Mouse (Mus musculus) heart, embryonic 13.5 days (tissue): ENCODE measurements around the gene Gm47289. TPM values are rescaled to one million over a fixed set of nuclear protein-coding genes. Genes with fewer than 3 reads are reported as not detected.

Experiments used
- ATAC-seq: fragments of 200-750 bp; cut with Nextera tagmentation; 2 replicates; pipeline ENCODE4 v1.8.0; 2017; ENCODE audit warnings: moderate TSS enrichment; ENCODE audit not compliant: insufficient number of reproducible peaks, low FRiP score, low TSS enrichment; ENCODE audit errors: extremely low read depth
- H3K27ac ChIP-seq: fragments of 300-500 bp; sonication (generic); replicated peaks from 2 replicates; pipeline ENCODE4 v1.5.1; 2015; ENCODE audit warnings: moderate library complexity, mild to moderate bottlenecking, inconsistent platforms
- H3K27me3 ChIP-seq: fragments of 300-500 bp; sonication (generic); replicated peaks from 2 replicates; pipeline ENCODE4 v1.6.1; 2015; ENCODE audit warnings: mild to moderate bottlenecking, inconsistent platforms
- H3K36me3 ChIP-seq: fragments of 300-500 bp; sonication (generic); 2 replicates; pipeline ENCODE4 v1.6.1; 2015; ENCODE audit warnings: mild to moderate bottlenecking, inconsistent platforms
- H3K4me1 ChIP-seq: fragments of 300-500 bp; sonication (generic); 2 replicates; pipeline ENCODE4 v1.6.1; 2015; ENCODE audit warnings: inconsistent platforms
- H3K4me2 ChIP-seq: fragments of 300-500 bp; sonication (generic); 2 replicates; pipeline ENCODE4 v1.6.1; 2015; ENCODE audit warnings: inconsistent platforms, mild to moderate bottlenecking, moderate library complexity
- H3K4me3 ChIP-seq: fragments of 300-500 bp; sonication (generic); 2 replicates; pipeline ENCODE4 v1.5.1; 2015; ENCODE audit warnings: moderate library complexity, mild to moderate bottlenecking, inconsistent platforms
- H3K9ac ChIP-seq: fragments of 300-500 bp; sonication (generic); 2 replicates; pipeline ENCODE4 v1.6.1; 2015; ENCODE audit warnings: inconsistent platforms, mild to moderate bottlenecking, moderate library complexity
- H3K9me3 ChIP-seq: fragments of 300-500 bp; sonication (generic); 2 replicates; pipeline ENCODE4 v1.6.1; 2016; ENCODE audit warnings: inconsistent platforms
- WGBS: fragments of 180-500 bp; shearing (Covaris S2); methylation state at CpG from one replicate; pipeline ENCODE4 v1.1.7; 2015; ENCODE audit warnings: mixed read lengths; 5-methylcytosine and 5-hydroxymethylcytosine counted together
- polyA plus RNA-seq: library from polyadenylated mRNA; unstranded; fragments of >200 nt; fragmentation: Nextera tagmentation; extraction: Ambion mirVana; gene quantifications from 2 replicates; pipeline ENCODE4 v1.2.1, GENCODE M21; 2015

The Gm47289 gene
- polyA plus RNA-seq, 1 experiment from 2014 or later, result 0.05 TPM

GRCm38 (mm10) chr9:119160689-119161088 is 1.7 kb downstream of the Gm47289 start:
- no peaks in the 10 kb centered on the region for H3K36me3 ChIP-seq
- H3K27ac ChIP-seq, result no peak overlapping the region
- H3K9me3 ChIP-seq, result no peaks in the 10 kb centered on the region
- no peak overlapping the region for H3K4me2 ChIP-seq
- no peaks in the 10 kb centered on the region for H3K4me1 ChIP-seq
- ATAC-seq, result no peak
- no peak overlapping the region for H3K4me3 ChIP-seq
- H3K9ac ChIP-seq, result no peak overlapping the region
- WGBS, result 83% methylated on average over 3 of the region's 3 CpGs
- H3K27me3 ChIP-seq, result peaks cover 27% of the 10 kb centered on the region

GRCm38 (mm10) chr9:119164743-119165142 is 5.8 kb downstream of the Gm47289 start:
- H3K9me3 ChIP-seq, result no peaks in the 10 kb centered on the region
- H3K4me3 ChIP-seq, result no peak overlapping the region
- no peaks in the 10 kb centered on the region for H3K36me3 ChIP-seq
- ATAC-seq, result no peak
- no peaks in the 10 kb centered on the region for H3K4me1 ChIP-seq
- peaks cover 4% of the 10 kb centered on the region; the same call in 1 of the 2 replicates for H3K27me3 ChIP-seq
- no peak overlapping the region for H3K9ac ChIP-seq
- no peak overlapping the region for H3K4me2 ChIP-seq
- WGBS, result 70% methylated on average over 7 of the region's 7 CpGs
- no peak overlapping the region for H3K27ac ChIP-seq

- Histone ChIP-seq H3K4me3 (no peak overlapping the region), H3K27ac (no peak overlapping the region), H3K9me3 (no peaks in the 10 kb centered on the region), H3K36me3 (no peaks in the 10 kb centered on the region), H3K27me3 (no peaks in the 10 kb centered on the region), H3K9ac (no peak overlapping the region), H3K4me1 (no peaks in the 10 kb centered on the region), H3K4me2 (no peak overlapping the region)
- no peak for ATAC-seq
- 79% methylated on average over 6 of the region's 6 CpGs for WGBS
These were observed 6.6 kb downstream of the Gm47289 start for GRCm38 (mm10) chr9:119165548-119165947.

GRCm38 (mm10) chr9:119167608-119168007 is 8.6 kb downstream of the Gm47289 start:
- Histone ChIP-seq H3K4me2 (no peak overlapping the region), H3K27me3 (peaks cover 3% of the 10 kb centered on the region; the same call in 1 of the 2 replicates), H3K9ac (no peak overlapping the region), H3K4me1 (no peaks in the 10 kb centered on the region), H3K9me3 (no peaks in the 10 kb centered on the region), H3K36me3 (no peaks in the 10 kb centered on the region), H3K4me3 (no peak overlapping the region), H3K27ac (no peak overlapping the region)
- 82% methylated on average over 2 of the region's 2 CpGs for WGBS
- ATAC-seq, result no peak

- H3K27ac ChIP-seq, result no peak overlapping the region
- peaks cover 17% of the 10 kb centered on the region for H3K4me1 ChIP-seq
- peaks cover 7% of the 10 kb centered on the region; the same call in 1 of the 2 replicates for H3K27me3 ChIP-seq
- 77% methylated on average over 11 of the region's 11 CpGs for WGBS
- no peak overlapping the region for H3K4me3 ChIP-seq
- H3K4me2 ChIP-seq, result no peak overlapping the region
- H3K9ac ChIP-seq, result no peak overlapping the region
- H3K9me3 ChIP-seq, result no peaks in the 10 kb centered on the region
- no peaks in the 10 kb centered on the region for H3K36me3 ChIP-seq
- ATAC-seq, result no peak
These were observed 20.3 kb downstream of the Gm47289 start for GRCm38 (mm10) chr9:119179292-119179691.

GRCm38 (mm10) chr9:119181241-119181728 is 22.3 kb downstream of the Gm47289 start:
- H3K4me2 ChIP-seq, result no peak overlapping the region
- H3K36me3 ChIP-seq, result no peaks in the 10 kb centered on the region
- no peak for ATAC-seq
- 29% methylated on average over 3 of the region's 3 CpGs for WGBS
- no peak overlapping the region for H3K9ac ChIP-seq
- H3K9me3 ChIP-seq, result no peaks in the 10 kb centered on the region
- H3K4me1 ChIP-seq, result peaks cover 17% of the 10 kb centered on the region
- no peak overlapping the region for H3K27ac ChIP-seq
- no peak overlapping the region for H3K4me3 ChIP-seq
- H3K27me3 ChIP-seq, result peaks cover 7% of the 10 kb centered on the region; the same call in 1 of the 2 replicates

- H3K4me3 ChIP-seq, result no peak overlapping the region
- ATAC-seq, result no peak
These were observed 33.4 kb downstream of the Gm47289 start for GRCm38 (mm10) chr9:119192202-119192990.

GRCm38 (mm10) chr9:119199151-119199861 is 40.3 kb downstream of the Gm47289 start:
- no peak for ATAC-seq
- 81% methylated on average over 10 of the region's 10 CpGs for WGBS
- H3K36me3 ChIP-seq, result no peaks in the 10 kb centered on the region
- no peak overlapping the region for H3K27ac ChIP-seq
- peaks cover 7% of the 10 kb centered on the region; the same call in 1 of the 2 replicates for H3K9me3 ChIP-seq
- no peaks in the 10 kb centered on the region for H3K27me3 ChIP-seq
- no peaks in the 10 kb centered on the region for H3K4me1 ChIP-seq
- H3K4me3 ChIP-seq, result no peak overlapping the region
- no peak overlapping the region for H3K4me2 ChIP-seq
- H3K9ac ChIP-seq, result no peak overlapping the region

More at GRCm38 (mm10) chr9:119192202-119192990, 33.4 kb downstream of the Gm47289 start:
- no peak overlapping the region for H3K27ac ChIP-seq
- 35% methylated on average over 11 of the region's 11 CpGs for WGBS
- no peak overlapping the region for H3K9ac ChIP-seq
- no peaks in the 10 kb centered on the region for H3K4me1 ChIP-seq
- H3K36me3 ChIP-seq, result no peaks in the 10 kb centered on the region
- no peak overlapping the region for H3K4me2 ChIP-seq
- H3K9me3 ChIP-seq, result no peaks in the 10 kb centered on the region
- H3K27me3 ChIP-seq, result 0 out of 2 replicates have a peak, but pooled peaks cover 5% of the 10 kb centered on the region

GRCm38 (mm10) chr9:119201653-119202052 is 42.7 kb downstream of the Gm47289 start:
- no peaks in the 10 kb centered on the region for H3K36me3 ChIP-seq
- no peaks in the 10 kb centered on the region for H3K4me1 ChIP-seq
- H3K4me2 ChIP-seq, result no peak overlapping the region
- WGBS, result 74% methylated on average over 5 of the region's 5 CpGs
- H3K27ac ChIP-seq, result no peak overlapping the region
- no peaks in the 10 kb centered on the region for H3K27me3 ChIP-seq
- no peak for ATAC-seq
- H3K4me3 ChIP-seq, result no peak overlapping the region
- no peak overlapping the region for H3K9ac ChIP-seq
- H3K9me3 ChIP-seq, result peaks cover 13% of the 10 kb centered on the region; the same call in 1 of the 2 replicates

- Histone ChIP-seq H3K9ac (no peak overlapping the region), H3K27me3 (no peaks in the 10 kb centered on the region), H3K36me3 (no peaks in the 10 kb centered on the region), H3K4me2 (no peak overlapping the region), H3K4me1 (no peaks in the 10 kb centered on the region), H3K9me3 (peaks cover 13% of the 10 kb centered on the region; the same call in 1 of the 2 replicates), H3K27ac (no peak overlapping the region), H3K4me3 (no peak overlapping the region)
- 90% methylated on average over 9 of the region's 9 CpGs for WGBS
- no peak for ATAC-seq
These were observed 44.7 kb downstream of the Gm47289 start for GRCm38 (mm10) chr9:119203617-119204016.

GRCm38 (mm10) chr9:119205756-119206155 is 46.8 kb downstream of the Gm47289 start:
- 83% methylated on average over 5 of the region's 5 CpGs for WGBS
- Histone ChIP-seq H3K9me3 (peaks cover 13% of the 10 kb centered on the region; the same call in 1 of the 2 replicates), H3K4me3 (no peak overlapping the region), H3K4me1 (no peaks in the 10 kb centered on the region), H3K9ac (no peak overlapping the region), H3K27me3 (no peaks in the 10 kb centered on the region), H3K4me2 (no peak overlapping the region), H3K36me3 (no peaks in the 10 kb centered on the region), H3K27ac (no peak overlapping the region)
- ATAC-seq, result no peak
